Mouse (Mus musculus) urinary bladder, postnatal 10 days (tissue): Measurements from ENCODE around the gene Faap100.
"Not testable (repeated sequence)": the region's sequence is repeated elsewhere in the genome, so short reads cannot be mapped to it uniquely, and the experiment has no call there.

Source experiments
- DNase-seq: peaks from one replicate; pipeline ENCODE4 v3.0.0; 2022; ENCODE audit warnings: low spot score

Gene Faap100

GRCm38 (mm10) chr11:120351250-120352092, 27.1 kb downstream of the Faap100 start:
- peak; percentile 9 for DNase-seq

- peak; percentile 10 for DNase-seq
Observed at GRCm38 (mm10) chr11:120350711-120351110, 27.9 kb downstream of the Faap100 start.

- DNase-seq, result peak; percentile 77
Observed at GRCm38 (mm10) chr11:120349986-120350702, 28.4 kb downstream of the Faap100 start.

GRCm38 (mm10) chr11:120349371-120349985, 29.1 kb downstream of the Faap100 start:
- peak; percentile 15 for DNase-seq

GRCm38 (mm10) chr11:120348684-120349370, 29.7 kb downstream of the Faap100 start:
- peak; percentile 16 for DNase-seq

- peak; percentile 38 for DNase-seq
Observed at GRCm38 (mm10) chr11:120347791-120348683, 30.5 kb downstream of the Faap100 start, which contains the start of gene Actg1. TSS of gene Actg1 (minus strand) at chr11:120348542.

GRCm38 (mm10) chr11:120347301-120347700, 31.3 kb downstream of the Faap100 start:
- DNase-seq, result no peak

GRCm38 (mm10) chr11:120346383-120347034, 32.1 kb downstream of the Faap100 start:
- DNase-seq, result not testable (repeated sequence)

- no peak for DNase-seq
Observed at GRCm38 (mm10) chr11:120345067-120345681, 33.4 kb downstream of the Faap100 start.

GRCm38 (mm10) chr11:120344310-120344920, 34.1 kb downstream of the Faap100 start:
- no peak for DNase-seq

- no peak for DNase-seq
Observed at GRCm38 (mm10) chr11:120343519-120344309, 34.9 kb downstream of the Faap100 start.

GRCm38 (mm10) chr11:120342656-120343160, 35.9 kb downstream of the Faap100 start:
- DNase-seq, result no peak

GRCm38 (mm10) chr11:120341661-120342060, 36.9 kb downstream of the Faap100 start:
- DNase-seq, result no peak

GRCm38 (mm10) chr11:120339978-120340513, 38.5 kb downstream of the Faap100 start:
- no peak for DNase-seq

- no peak for DNase-seq
Observed at GRCm38 (mm10) chr11:120338786-120339185, 39.8 kb downstream of the Faap100 start.

GRCm38 (mm10) chr11:120337447-120337846, 41.1 kb downstream of the Faap100 start:
- no peak for DNase-seq

GRCm38 (mm10) chr11:120335431-120336021, 43.0 kb downstream of the Faap100 start:
- no peak for DNase-seq

GRCm38 (mm10) chr11:120320156-120320555, 58.4 kb downstream of the Faap100 start:
- DNase-seq, result no peak
